Mouse (Mus musculus) ovary, adult 18-20 months (tissue): Measurements from ENCODE around the gene Gal3st2.
"Not testable (repeated sequence)": the region's sequence is repeated elsewhere in the genome, so short reads cannot be mapped to it uniquely, and the experiment has no call there.

Source experiments
- DNase-seq: peaks from one replicate; pipeline ENCODE4 v3.0.0; 2022; ENCODE audit warnings: low spot score, mixed read lengths

The Gal3st2 gene

GRCm38 (mm10) chr1:93861048-93861447 lies at the start of gene Gal3st2:
Gene Gal3st2, plus strand, starts transcription at chr1:93861306.
- DNase-seq = not testable (repeated sequence)

GRCm38 (mm10) chr1:93811495-93812039 lies 49.5 kb upstream of the Gal3st2 start:
- DNase-seq = no peak

GRCm38 (mm10) chr1:93817823-93818532 lies 43.1 kb upstream of the Gal3st2 start:
- no peak for DNase-seq

- DNase-seq = no peak
These were observed 42.4 kb upstream of the Gal3st2 start for GRCm38 (mm10) chr1:93818722-93819121.

GRCm38 (mm10) chr1:93823796-93824495 lies 37.2 kb upstream of the Gal3st2 start:
- DNase-seq = no peak

GRCm38 (mm10) chr1:93824609-93825008 lies 36.5 kb upstream of the Gal3st2 start, which contains the start of gene D2hgdh:
Gene D2hgdh, plus strand, starts transcription at chr1:93824909.
- no peak for DNase-seq

GRCm38 (mm10) chr1:93825105-93825674 lies 35.9 kb upstream of the Gal3st2 start:
- peak; percentile 91 for DNase-seq

- no peak for DNase-seq
These were observed 35.2 kb upstream of the Gal3st2 start for GRCm38 (mm10) chr1:93825771-93826539.

- DNase-seq = no peak
These were observed 34.6 kb upstream of the Gal3st2 start for GRCm38 (mm10) chr1:93826540-93826835.

GRCm38 (mm10) chr1:93832754-93833360 lies 28.2 kb upstream of the Gal3st2 start:
- DNase-seq = not testable (repeated sequence)

GRCm38 (mm10) chr1:93834671-93835150 lies 26.4 kb upstream of the Gal3st2 start:
- DNase-seq = no peak

GRCm38 (mm10) chr1:93835211-93835610 lies 25.9 kb upstream of the Gal3st2 start:
- no peak for DNase-seq

GRCm38 (mm10) chr1:93835876-93836531 lies 25.1 kb upstream of the Gal3st2 start:
- no peak for DNase-seq

- DNase-seq = no peak
These were observed 24.6 kb upstream of the Gal3st2 start for GRCm38 (mm10) chr1:93836532-93836913.

- no peak for DNase-seq
These were observed 23.8 kb upstream of the Gal3st2 start for GRCm38 (mm10) chr1:93837335-93837734.

- DNase-seq = not testable (repeated sequence)
These were observed 22.5 kb upstream of the Gal3st2 start for GRCm38 (mm10) chr1:93838569-93838968.

GRCm38 (mm10) chr1:93845766-93846366 lies 15.2 kb upstream of the Gal3st2 start:
- not testable (repeated sequence) for DNase-seq

GRCm38 (mm10) chr1:93855790-93856189 lies 5.3 kb upstream of the Gal3st2 start:
- DNase-seq = not testable (repeated sequence)

GRCm38 (mm10) chr1:93857370-93857769 lies 3.7 kb upstream of the Gal3st2 start:
- no peak for DNase-seq

GRCm38 (mm10) chr1:93857991-93858390 lies 3.1 kb upstream of the Gal3st2 start:
- DNase-seq = no peak

- DNase-seq = no peak
These were observed 1.5 kb upstream of the Gal3st2 start for GRCm38 (mm10) chr1:93859619-93860018.
